Mouse (Mus musculus): ENCODE results near the gene Gatad2a. TPM values are rescaled to one million over a fixed set of nuclear protein-coding genes. Genes with fewer than 3 reads are reported as not detected.

The Gatad2a gene
- polyA plus RNA-seq, 1 experiment from 2014 or later: 54.8 TPM

Other genes starting within 250 kb of the Gatad2a start
- 6.6 and 7.3 TPM in 2 replicates for gene Zfp963, start 246.4 kb downstream of the Gatad2a start, polyA plus RNA-seq (2016; fragmentation: Nextera tagmentation; extraction: Ambion mirVana)
- gene Gm20422, start 221.5 kb downstream of the Gatad2a start, polyA plus RNA-seq (2016; fragmentation: Nextera tagmentation; extraction: Ambion mirVana): 1.2 TPM in 1 of 2 replicates, not detected in the other
- gene Atp13a1, start 205.2 kb downstream of the Gatad2a start, polyA plus RNA-seq (2016; fragmentation: Nextera tagmentation; extraction: Ambion mirVana): 55.7 and 55.9 TPM in 2 replicates
- 42.7 and 42.8 TPM in 2 replicates for gene Zfp866, start 205.2 kb downstream of the Gatad2a start, polyA plus RNA-seq (2016; fragmentation: Nextera tagmentation; extraction: Ambion mirVana)
- 17.9 and 23.3 TPM in 2 replicates for gene Gmip, start 187.7 kb downstream of the Gatad2a start, polyA plus RNA-seq (2016; fragmentation: Nextera tagmentation; extraction: Ambion mirVana)
- 0.57 and 0.70 TPM in 2 replicates for gene Lpar2, start 174.0 kb downstream of the Gatad2a start, polyA plus RNA-seq (2016; fragmentation: Nextera tagmentation; extraction: Ambion mirVana)
- gene Pbx4, start 163.9 kb downstream of the Gatad2a start, polyA plus RNA-seq (2016; fragmentation: Nextera tagmentation; extraction: Ambion mirVana): 36.4 and 39.0 TPM in 2 replicates
- 1.2 and 1.5 TPM in 2 replicates for gene Cilp2, start 108.7 kb downstream of the Gatad2a start, polyA plus RNA-seq (2016; fragmentation: Nextera tagmentation; extraction: Ambion mirVana)
- gene Tssk6, start 94.2 kb downstream of the Gatad2a start, polyA plus RNA-seq (2016; fragmentation: Nextera tagmentation; extraction: Ambion mirVana): 4.1 and 4.7 TPM in 2 replicates
- gene Ndufa13, start 93.8 kb downstream of the Gatad2a start, polyA plus RNA-seq (2016; fragmentation: Nextera tagmentation; extraction: Ambion mirVana): 160 and 167 TPM in 2 replicates
- gene Yjefn3, start 93.7 kb downstream of the Gatad2a start, polyA plus RNA-seq (2016; fragmentation: Nextera tagmentation; extraction: Ambion mirVana): 10.1 and 12.4 TPM in 2 replicates
- gene Mau2, start 46.4 kb upstream of the Gatad2a start, polyA plus RNA-seq (2016; fragmentation: Nextera tagmentation; extraction: Ambion mirVana): 73.5 and 76.0 TPM in 2 replicates
- 53.7 and 56.0 TPM in 2 replicates for gene Sugp1, start 46.4 kb upstream of the Gatad2a start, polyA plus RNA-seq (2016; fragmentation: Nextera tagmentation; extraction: Ambion mirVana)
- 1.0 and 2.2 TPM in 2 replicates for gene Tm6sf2, start 76.5 kb upstream of the Gatad2a start, polyA plus RNA-seq (2016; fragmentation: Nextera tagmentation; extraction: Ambion mirVana)
- 0.34 and 0.81 TPM in 2 replicates for gene Hapln4, start 87.1 kb upstream of the Gatad2a start, polyA plus RNA-seq (2016; fragmentation: Nextera tagmentation; extraction: Ambion mirVana)
- 92.0 and 107 TPM in 2 replicates for gene Ncan, start 124.5 kb upstream of the Gatad2a start, polyA plus RNA-seq (2016; fragmentation: Nextera tagmentation; extraction: Ambion mirVana)
- 24.7 and 27.2 TPM in 2 replicates for gene Nr2c2ap, start 134.9 kb upstream of the Gatad2a start, polyA plus RNA-seq (2016; fragmentation: Nextera tagmentation; extraction: Ambion mirVana)
- gene Rfxank, start 142.8 kb upstream of the Gatad2a start, polyA plus RNA-seq (2016; fragmentation: Nextera tagmentation; extraction: Ambion mirVana): 17.0 and 21.0 TPM in 2 replicates
- gene Borcs8, start 143.1 kb upstream of the Gatad2a start, polyA plus RNA-seq (2016; fragmentation: Nextera tagmentation; extraction: Ambion mirVana): 38.2 and 42.1 TPM in 2 replicates
- 0.32 and 0.70 TPM in 2 replicates for gene Mef2b, start 143.3 kb upstream of the Gatad2a start, polyA plus RNA-seq (2016; fragmentation: Nextera tagmentation; extraction: Ambion mirVana)
- gene Tmem161a, start 176.0 kb upstream of the Gatad2a start, polyA plus RNA-seq (2016; fragmentation: Nextera tagmentation; extraction: Ambion mirVana): 43.9 and 47.9 TPM in 2 replicates
- gene Slc25a42, start 215.9 kb upstream of the Gatad2a start, polyA plus RNA-seq (2016; fragmentation: Nextera tagmentation; extraction: Ambion mirVana): 4.3 and 5.3 TPM in 2 replicates
- 72.0 and 75.8 TPM in 2 replicates for gene Sugp2, start 237.8 kb upstream of the Gatad2a start, polyA plus RNA-seq (2016; fragmentation: Nextera tagmentation; extraction: Ambion mirVana)
- 48.4 and 49.2 TPM in 2 replicates for gene Armc6, start 238.1 kb upstream of the Gatad2a start, polyA plus RNA-seq (2016; fragmentation: Nextera tagmentation; extraction: Ambion mirVana)

Measured in hindbrain, embryonic 12.5 days (tissue).